Mouse (Mus musculus): ENCODE measurements around the gene 4930469K13Rik. TPM values are rescaled to one million over a fixed set of nuclear protein-coding genes. Genes with fewer than 3 reads are reported as not detected.

4930469K13Rik gene
- total RNA-seq, 2 experiments from 2014 or later = not detected

DNA sequence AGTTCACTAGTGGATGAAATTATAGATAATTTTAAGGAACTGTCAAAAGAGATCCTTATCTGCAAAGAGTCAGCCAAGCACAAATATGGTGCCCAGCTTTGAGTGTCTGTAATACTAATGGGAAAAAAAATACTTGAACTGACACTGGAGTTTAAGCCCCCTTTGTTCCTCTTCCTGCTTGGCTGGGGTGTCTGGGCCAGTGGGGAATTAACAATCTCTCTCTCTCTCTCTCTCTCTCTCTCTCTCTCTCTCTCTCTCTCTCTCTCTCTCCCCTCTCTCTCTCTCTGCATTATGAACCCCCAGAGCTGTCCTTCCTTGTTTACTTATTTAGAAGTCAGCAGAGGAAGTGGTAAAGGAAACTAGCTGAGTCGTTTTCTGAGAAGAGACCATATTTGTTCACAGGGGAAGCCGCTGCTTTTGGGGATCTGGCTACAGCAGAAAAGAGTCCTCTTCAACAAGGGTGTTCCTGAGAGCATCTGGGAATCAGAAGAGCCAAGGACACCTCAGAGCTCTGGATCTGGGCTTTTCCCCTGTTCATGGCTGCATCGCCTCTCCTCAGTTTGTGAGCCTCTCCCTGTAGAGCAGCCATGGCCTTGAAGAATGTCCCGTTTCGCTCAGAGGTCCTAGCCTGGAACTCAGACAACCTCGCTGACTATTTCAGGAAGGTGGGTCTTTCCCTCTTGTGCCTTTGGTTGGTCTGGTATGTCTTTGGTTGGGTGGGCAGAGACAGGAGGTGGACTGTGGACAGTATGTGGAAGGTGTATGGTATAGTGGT, 51.4 kb downstream of the 4930469K13Rik start, which contains the start of gene Lcp2:
Gene Lcp2 (plus strand): TSS at position 154 of the 775 bp plus-strand sequence.
- no peak for DNase-seq (ENCODE audit: low spot score in 2 of 2)

DNA sequence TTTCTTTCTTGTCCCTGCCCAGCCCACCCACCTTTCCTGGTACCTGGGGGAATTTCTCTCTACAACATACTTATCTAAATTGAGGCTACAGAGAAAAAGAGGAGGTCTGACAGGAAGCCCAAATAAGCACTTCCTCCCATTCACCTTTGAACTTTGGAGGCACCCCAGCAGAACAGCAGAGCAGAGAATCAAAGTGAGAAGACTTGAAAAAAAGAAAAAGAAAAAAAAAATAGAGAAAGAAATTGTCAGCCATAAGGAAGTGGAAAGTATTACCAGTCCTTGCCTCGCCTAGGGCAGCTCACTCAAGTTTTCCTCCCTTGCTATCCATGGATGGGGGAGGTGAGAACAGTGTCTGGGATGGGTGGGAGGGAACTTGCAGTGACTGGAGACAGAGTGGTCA, 55.5 kb downstream of the 4930469K13Rik start:
- no peak for DNase-seq (ENCODE audit: low spot score in 2 of 2)

DNA sequence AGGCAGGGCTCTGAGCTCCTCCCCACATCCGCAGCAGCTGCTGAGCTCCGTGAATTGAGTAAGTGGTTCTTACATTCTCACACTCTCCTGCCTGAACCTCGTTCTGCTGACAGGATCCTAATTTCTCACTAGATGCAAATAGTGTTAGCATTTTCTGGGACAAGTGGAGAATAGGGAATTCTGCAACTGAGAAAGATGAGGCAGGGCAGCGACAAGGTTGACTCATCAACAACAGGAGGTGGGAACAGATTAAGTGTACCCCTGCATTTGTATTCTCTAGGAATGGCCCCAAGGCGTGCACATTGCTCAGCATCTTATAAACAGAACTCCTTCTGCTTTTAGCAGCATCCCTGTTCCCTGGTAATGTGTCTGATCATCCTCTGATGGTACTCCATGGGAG, 58.3 kb downstream of the 4930469K13Rik start:
- DNase-seq (ENCODE audit: low spot score in 2 of 2) = no peak

DNA sequence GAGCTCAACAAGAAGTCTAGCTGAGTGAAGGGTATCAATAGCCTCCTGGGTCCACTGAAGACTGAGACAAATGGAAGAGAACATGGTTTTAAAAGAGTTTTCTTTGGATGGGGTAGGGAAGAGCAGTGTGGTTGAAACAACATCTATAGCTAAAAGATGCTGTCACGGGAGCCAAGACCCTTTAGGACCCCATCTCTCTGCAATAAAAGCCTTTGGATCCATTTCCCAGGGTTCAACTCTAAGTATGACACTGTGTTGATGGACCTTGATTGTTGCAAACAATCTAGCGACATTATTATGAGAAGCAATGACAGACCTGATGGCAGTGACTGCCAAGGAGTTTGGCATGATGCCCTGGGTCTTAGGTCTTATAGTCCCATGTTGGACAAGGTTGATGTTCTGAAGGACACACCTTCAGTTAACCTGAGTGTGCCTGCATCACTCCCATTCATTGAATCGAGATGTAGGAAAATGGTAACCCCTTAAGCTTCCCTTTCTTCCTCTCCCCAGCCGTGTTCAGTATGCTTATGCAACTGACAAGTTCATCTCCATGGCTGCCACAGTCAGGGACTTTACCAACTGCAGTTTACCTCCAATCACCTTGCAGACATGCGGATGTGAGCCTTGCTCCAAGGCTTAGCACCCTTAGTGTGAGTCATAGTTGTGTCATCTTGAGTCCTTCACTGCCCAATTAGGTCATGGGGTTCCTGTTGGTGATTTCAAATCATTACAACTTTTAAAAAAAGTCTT, 62.3 kb downstream of the 4930469K13Rik start:
- no peak for DNase-seq (ENCODE audit: low spot score in 2 of 2)

DNA sequence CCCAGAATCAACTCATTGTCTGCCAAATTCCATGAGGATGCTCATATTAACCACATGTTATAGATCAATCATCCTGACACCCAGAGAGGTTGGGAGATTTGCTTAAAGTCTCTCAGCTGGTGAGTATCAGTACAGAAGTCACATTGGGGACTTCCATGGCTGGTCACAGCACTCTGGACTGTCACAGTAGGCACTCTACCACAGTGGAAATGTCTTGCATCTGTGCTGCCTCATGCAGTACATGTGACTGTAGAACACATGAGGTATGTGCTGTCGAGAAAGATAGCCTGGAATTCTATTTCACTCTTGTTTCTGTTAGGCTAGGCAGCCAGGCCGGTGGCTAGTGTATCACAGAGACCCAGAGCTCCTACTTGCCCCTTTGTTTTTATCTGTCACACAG, 63.6 kb downstream of the 4930469K13Rik start:
- no peak for DNase-seq (ENCODE audit: low spot score in 2 of 2)

DNA sequence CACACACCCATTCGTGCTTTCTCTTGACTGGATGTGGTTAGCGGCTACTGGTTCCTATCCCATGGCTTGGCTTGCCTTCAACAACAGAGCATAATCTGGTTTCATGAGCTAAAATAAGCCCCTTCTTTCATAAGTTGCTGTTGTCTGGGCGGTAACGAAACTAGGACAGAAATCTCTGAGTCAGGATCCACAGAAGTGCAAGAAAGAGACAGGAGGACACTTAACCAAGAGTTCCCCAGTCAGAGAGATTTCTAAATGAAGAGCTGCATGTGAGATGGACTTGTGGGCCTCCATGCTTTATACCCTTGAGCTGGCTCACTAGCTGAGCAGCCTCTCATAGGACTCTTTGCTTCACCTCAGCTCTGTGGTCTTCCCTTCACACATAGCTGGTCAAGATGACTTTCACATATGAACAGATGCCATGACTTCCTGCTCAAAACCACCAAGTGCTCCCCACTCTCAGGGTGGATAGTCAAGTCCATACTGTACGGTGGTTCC, 64.3 kb downstream of the 4930469K13Rik start:
- DNase-seq (ENCODE audit: low spot score in 2 of 2) = no peak

DNA sequence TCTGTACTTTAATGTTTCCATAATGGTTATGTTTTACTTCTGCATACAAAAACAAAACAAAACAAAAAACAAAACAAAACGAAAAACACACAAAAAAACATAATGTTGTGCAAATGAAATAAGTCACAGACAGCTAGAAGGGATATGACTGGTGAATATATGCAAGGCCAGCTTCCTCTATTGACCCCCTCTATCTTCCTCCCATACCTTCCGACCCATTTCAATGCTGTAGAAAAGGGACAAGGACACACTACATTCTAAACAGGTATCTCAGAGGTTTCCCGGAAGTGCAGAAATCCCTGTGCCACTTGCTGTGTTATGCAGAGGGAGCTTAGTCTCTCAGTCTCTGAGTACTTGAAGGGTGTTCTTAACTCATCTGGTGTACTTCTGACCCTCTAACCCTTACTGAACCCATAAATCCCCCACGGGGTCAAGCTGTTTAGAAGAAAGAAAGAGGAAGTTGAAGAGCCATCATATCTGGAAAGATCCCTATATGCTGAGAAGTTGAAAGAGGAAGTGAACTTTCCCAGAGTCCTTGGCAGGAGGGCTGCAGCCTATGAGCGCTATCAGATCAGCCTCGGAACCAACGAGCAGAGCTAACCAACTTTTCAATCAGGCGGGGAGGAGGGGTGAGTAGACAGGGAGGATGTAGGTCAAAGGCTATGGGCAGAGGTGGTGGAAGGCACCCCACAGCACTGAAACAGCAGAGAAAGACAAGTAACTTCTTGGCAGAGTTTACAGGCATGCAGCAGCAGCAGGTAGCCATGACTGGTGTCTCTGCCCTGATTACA, 67.1 kb downstream of the 4930469K13Rik start:
- no peak for DNase-seq (ENCODE audit: low spot score in 2 of 2)

DNA sequence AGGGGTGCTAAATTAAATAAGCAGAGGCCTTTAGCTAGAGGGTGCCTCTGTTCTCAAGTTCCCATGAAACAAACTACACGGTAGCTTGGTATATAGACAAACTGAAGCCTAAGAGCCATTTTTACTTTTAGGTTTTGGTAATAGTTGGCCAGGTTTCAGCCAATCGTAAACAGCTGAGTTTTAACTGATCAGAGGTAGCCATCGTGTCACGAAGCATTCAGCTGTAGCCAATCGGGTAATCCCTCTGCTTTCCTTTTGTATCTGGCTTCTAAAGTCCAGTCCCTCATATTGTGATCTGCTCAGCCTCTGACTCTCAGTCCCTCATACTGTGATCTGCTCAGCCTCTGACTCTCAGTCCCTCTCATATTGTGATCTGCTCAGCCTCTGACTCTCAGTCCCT, 68.7 kb downstream of the 4930469K13Rik start:
- DNase-seq (ENCODE audit: low spot score in 2 of 2) = no peak

DNA sequence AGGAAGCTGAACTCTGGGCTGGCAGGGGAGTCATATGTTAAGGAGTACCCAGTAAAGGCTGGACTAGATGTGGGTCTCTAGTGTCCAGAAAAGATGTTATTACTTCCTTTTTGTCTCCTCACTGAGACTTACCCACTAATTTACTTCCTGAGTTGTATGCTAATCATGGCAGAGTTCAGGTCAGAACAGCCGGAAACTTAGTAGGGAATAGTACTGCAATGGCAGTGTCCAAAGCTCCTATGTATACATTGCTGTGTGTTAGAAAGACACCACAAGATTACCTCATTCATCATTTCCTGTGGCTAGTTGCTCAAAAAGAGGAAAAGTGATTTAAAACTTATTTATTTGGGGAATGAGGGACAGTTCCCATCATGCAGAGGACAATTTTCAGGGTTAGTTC, 73.3 kb downstream of the 4930469K13Rik start:
- no peak for DNase-seq (ENCODE audit: low spot score in 2 of 2)

DNA sequence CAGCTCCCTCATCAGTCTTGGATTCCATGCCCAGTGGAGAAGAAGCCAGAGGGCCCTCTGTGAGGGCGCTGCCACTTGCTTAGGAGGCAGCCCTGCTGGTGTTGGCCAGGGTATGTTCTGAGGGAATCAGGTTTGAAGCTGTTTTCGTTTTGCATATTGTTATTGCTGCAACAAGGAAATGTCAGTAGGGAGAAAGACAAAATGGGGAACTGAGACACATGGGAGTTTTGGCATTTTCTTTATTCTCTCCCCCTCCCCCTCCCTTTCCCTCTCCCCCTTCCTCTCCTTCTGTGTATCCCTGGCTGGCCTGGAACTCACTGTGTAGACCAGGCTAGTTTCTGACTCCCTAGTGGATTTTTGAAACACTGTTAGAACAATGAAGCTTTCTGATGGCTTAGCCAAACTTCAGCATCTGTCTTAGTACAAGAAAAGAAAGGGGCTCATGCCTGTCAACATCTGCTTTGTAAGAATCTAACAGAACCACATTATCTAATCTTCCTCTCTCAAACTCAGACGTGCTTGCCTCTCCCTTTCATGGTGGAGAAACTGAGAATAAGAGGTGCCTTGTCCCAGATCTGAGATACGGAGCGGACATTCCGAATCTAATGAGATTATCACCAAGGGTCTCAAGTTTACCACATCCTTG, 86.2 kb downstream of the 4930469K13Rik start:
- no peak for DNase-seq (ENCODE audit: low spot score in 2 of 2)

DNA sequence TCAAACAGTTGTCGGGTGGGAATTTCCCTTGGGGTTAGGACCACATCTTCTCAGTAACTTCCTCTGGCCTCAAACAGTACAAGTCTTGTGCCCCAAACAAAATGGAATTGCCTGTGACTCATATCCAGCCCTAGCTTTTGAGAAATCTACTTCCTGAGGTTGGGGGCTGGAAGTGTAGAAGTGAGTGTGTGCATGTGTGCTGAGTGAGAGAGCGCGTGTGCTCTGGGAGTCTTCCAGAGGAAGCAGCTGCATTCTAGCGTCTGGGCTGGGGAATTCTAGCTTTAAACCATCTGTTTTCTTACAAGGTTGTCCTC, 87.5 kb downstream of the 4930469K13Rik start:
- no peak for DNase-seq (ENCODE audit: low spot score in 2 of 2)

DNA sequence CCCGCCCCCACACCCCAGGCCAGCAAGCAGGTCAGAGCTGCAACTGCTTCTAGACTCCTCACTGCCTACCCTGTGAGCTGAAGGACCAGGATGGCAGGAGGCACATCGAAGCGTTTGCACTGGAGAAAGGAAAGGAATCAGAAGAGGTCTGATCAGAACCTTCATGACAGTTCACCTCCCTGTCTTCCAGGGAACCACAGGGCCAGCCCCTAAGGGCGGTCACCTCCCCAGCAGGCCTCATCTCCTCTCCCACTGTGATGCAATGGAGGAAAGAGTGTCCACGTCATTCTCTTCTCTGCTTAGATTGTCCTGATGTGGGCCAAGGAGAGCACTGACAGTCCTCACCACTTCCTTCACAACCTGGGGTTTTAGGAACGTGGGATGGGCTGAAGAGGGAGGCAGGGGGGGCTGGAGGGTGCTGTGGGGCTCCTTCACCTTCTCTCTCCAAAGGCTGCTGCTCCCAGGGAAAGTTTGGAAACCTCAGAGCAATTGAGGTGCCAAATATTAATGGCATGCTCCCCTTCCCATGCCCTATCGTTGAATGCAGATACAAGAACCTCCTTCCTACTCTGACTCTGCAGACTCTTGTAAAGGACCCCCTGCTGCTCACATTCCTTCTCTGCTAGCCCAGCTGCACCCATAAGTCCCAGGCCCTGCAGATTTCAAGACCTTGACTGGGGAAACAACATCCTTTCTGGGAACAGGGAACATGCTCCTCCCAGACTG, 88.1 kb downstream of the 4930469K13Rik start:
- no peak for DNase-seq (ENCODE audit: low spot score in 2 of 2)

DNA sequence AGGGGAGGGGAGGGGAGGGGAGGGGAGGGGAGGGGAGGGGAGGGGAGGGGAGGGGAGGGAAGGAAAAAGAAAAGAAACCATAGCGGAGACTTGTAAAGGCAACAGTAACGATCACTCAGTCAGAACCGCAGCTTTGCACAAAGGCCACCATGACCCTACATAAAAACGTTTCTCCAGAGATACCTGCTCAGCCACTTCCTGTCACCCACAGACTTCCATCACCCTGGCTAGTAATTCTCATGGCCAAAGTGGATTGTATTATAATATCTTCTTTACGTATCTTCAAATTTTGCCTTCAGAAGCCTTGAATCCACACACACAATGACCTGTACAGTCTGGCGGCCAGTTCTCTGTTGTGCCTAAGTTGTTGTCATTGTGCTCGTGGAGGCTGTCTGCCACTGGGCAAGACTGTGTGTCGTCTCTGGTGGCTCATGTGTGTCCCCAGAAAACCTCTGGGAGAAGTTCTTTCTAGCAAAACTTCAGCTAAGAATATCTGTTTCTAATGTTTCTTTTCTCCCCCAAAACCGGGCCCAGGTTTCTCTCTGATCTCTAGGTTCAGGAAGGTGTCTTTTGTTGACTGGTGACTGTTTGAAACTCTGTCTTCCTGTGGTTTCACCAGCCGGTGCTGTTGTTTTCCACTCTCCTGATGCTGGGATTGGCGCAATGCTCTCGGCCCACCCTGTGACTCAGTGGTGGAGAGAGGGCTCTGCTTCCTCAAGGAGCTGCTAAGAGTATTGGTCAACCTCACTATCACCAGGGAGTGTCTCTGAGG, 88.9 kb downstream of the 4930469K13Rik start:
- no peak for DNase-seq (ENCODE audit: low spot score in 2 of 2)

DNA sequence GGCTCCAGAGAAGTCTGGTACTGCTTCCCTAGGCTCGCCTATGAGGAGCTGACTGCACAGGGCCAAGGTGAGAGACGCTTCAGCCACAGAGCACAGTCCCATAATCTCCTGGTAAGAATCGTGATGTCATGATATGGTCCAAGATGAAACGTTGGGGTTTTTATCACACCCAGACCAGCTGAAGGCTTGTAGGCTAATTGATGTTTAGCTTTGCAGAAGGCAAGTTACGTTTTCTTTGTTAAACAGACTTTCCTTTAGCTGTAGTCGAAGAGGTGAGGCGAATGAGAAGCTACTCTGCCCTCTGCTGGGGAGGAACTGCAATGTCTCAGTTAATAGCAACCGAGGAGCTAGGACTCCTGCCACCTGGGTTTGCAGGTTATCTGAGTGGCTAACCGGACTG, 89.7 kb downstream of the 4930469K13Rik start:
- DNase-seq (ENCODE audit: low spot score in 2 of 2) = peak; percentile 19 to 43

DNA sequence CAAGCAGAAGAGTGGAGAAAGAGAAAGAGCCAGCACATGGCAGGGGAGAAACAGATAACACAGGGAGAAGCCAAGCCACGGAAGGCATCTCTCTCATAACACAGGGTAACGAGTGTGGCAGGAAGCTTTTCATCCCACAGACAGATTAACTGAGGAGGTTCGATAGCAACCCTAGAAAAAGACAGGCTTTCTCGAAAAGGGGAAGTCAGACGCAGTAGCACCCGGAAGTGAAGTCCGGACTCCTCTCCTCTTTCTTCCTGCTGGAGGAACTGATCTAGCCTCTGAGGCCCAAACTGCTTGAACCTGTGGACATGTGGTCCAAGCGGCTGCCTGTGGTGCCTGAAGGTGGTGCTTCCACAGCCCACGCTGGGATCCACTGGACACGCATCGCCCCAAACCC, 90.1 kb downstream of the 4930469K13Rik start:
- DNase-seq (ENCODE audit: low spot score in 2 of 2) = no peak

DNA sequence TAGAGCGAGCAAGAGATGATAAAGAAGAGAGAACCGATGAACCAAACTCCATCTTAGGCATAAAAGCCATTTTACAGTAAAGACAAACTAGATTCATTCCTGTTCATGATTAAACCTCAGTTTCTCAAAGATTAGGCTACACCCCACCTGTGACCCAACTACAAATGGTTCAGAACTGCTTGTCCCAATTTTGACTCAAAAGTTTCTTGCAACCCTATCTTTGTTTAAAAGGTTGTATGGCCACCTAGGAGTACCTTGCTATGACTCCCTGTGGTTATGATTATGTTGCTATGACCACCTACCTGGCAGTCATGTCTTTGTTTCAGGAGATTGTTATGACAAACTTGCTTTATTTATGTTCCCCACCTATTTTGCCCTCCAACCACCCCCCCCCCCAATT, 90.7 kb downstream of the 4930469K13Rik start:
- no peak for DNase-seq (ENCODE audit: low spot score in 2 of 2)

DNA sequence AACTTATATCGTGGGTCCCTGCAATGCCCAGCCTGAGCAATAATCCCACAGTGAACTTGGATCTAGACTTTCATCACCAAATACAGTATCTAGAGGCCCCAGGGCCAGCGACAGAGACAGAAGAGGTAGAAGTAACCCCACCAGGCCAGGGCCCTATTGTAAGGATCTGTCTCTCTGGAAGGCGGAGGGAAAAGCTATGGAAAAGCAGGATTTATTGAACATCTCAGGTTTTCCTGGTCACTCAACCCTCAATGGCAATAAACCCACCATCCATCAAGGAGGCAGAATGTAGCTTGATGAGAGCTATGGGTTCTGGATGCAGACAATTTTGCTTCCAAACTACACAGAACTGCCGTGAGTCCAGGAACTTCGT, 95.8 kb downstream of the 4930469K13Rik start:
- DNase-seq (ENCODE audit: low spot score in 2 of 2) = no peak

DNA sequence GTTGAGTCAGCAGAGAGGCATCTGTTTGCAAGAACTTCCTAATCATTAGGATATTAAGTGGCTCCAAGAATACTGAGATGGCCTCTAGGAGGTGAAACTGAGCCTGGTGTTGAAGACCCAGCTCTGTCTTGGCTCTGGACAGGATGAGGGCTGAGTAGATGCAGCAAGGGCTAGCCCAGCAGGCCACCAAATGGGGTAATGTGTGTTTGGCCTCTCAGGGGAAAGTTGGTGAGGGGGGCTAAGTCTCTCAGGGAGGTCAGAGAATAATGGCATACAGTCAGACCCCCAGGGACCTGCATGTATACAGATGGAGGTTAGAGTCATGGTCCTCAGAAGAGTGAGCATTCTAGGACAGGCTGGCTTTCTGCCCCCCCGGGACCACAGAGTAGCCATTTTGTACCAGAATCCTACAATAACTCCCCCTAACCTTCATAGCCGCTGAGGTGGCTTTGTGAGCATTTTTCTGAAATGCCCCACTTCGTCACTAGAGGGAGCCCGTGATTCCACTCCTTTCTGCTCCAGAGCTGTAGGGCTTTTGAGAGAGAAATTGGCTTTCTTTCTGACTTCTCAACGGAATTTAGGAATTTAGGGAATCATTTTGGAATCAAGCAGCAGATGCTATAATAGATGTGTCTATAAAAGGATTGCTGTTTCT, 96.3 kb downstream of the 4930469K13Rik start:
- DNase-seq (ENCODE audit: low spot score in 2 of 2) = peak; percentile 50 to 58

DNA sequence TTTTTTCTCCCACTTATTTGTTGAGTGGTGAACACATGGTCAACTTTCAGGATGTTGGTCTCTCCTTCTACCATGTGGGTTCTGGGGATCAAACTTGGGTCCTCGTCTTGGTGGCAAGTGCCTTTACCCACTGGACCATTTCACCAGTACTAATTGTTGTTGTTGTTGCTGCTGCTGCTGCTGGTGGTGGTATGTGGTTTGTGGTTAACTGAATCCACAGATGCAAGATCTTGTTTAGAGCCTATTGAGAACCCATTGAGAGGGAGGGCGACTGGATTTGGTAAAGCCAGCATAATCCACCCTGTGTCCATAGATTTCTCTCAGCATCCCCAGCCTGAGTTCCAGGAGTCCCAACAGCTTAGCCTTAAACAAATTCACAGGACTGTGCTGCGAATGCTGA, 97.9 kb downstream of the 4930469K13Rik start:
- DNase-seq (ENCODE audit: low spot score in 2 of 2) = no peak
